Mouse (Mus musculus) heart, postnatal 0 days (tissue): ENCODE measurements at regions not wholly inside any gene's neighbourhood (a gene's known extent, or its start where the extent isn't known, plus 50 kb on each side); places are given as distances from the start of the nearest gene placed in this dataset.

ENCODE experiments used
- ATAC-seq: fragments of 200-750 bp; cut with Nextera tagmentation; 2 replicates; pipeline ENCODE4 v1.8.0; 2017; ENCODE audit warnings: low read depth, moderate number of reproducible peaks, moderate library complexity; ENCODE audit not compliant: insufficient read depth
- DNase-seq: peaks from one replicate; pipeline ENCODE4 v3.0.0-alpha.2; 2016; ENCODE audit warnings: low spot score
- H3K27ac ChIP-seq: fragments of 300-500 bp; sonication (generic); 2 replicates; pipeline ENCODE4 v1.5.1; 2014; ENCODE audit warnings: low read depth, mild to moderate bottlenecking
- H3K27me3 ChIP-seq: fragments of 300-500 bp; sonication (generic); 2 replicates; pipeline ENCODE4 v1.6.1; 2014; ENCODE audit warnings: low read length, mixed read lengths; ENCODE audit not compliant: control insufficient read depth, insufficient read depth
- H3K36me3 ChIP-seq: fragments of 300-500 bp; sonication (generic); replicated peaks from 2 replicates; pipeline ENCODE4 v1.6.1; 2014; ENCODE audit warnings: low read length, mixed read lengths; ENCODE audit not compliant: control insufficient read depth, insufficient read depth
- H3K4me1 ChIP-seq: fragments of 300-500 bp; sonication (generic); 2 replicates; pipeline ENCODE4 v1.6.1; 2014; ENCODE audit warnings: antibody characterized with exemption; ENCODE audit not compliant: control insufficient read depth, insufficient read depth
- H3K4me2 ChIP-seq: fragments of 300-500 bp; sonication (generic); 2 replicates; pipeline ENCODE4 v1.6.1; 2014; ENCODE audit warnings: low read depth, mild to moderate bottlenecking, low read length, moderate library complexity
- H3K4me3 ChIP-seq: fragments of 300-500 bp; sonication (generic); 2 replicates; pipeline ENCODE4 v1.5.1; 2014; ENCODE audit warnings: low read depth, low read length
- H3K9ac ChIP-seq: fragments of 300-500 bp; sonication (generic); replicated peaks from 2 replicates; pipeline ENCODE4 v1.6.1; 2014; ENCODE audit warnings: low read depth, low read length, mixed read lengths
- H3K9me3 ChIP-seq: fragments of 300-500 bp; sonication (generic); replicated peaks from 2 replicates; pipeline ENCODE4 v1.6.1; 2016; ENCODE audit warnings: low read length; ENCODE audit not compliant: control insufficient read depth
- CTCF ChIP-seq: IDR thresholded peaks from 2 replicates; pipeline ENCODE4 v1.5.1; 2016; ENCODE audit warnings: antibody characterized with exemption, control low read depth, low read depth
- EP300 ChIP-seq: IDR thresholded peaks from 2 replicates; pipeline ENCODE4 v1.6.1; 2016; ENCODE audit warnings: antibody characterized with exemption, low read depth
- WGBS: fragments of 180-500 bp; shearing (Covaris S2); extraction: QIAGEN DNeasy Blood & Tissue Kit; methylation state at CpG from one replicate; pipeline ENCODE4 v1.1.7; 2014; 5-methylcytosine and 5-hydroxymethylcytosine counted together

GRCm38 (mm10) chr9:93969691-93970284 lies 568.1 kb downstream of the 1190002N15Rik start:
- Histone ChIP-seq H3K4me3 (no peak overlapping the region), H3K4me2 (no peak overlapping the region), H3K36me3 (no peaks in the 10 kb centered on the region), H3K9me3 (no peaks in the 10 kb centered on the region), H3K27me3 (no peaks in the 10 kb centered on the region), H3K27ac (no peak overlapping the region), H3K9ac (no peak overlapping the region), H3K4me1 (no peaks in the 10 kb centered on the region)
- DNase-seq (no peak), ATAC-seq (no peak)
- TF ChIP-seq EP300 (no peak), CTCF (no peak)
- WGBS: 74% methylated on average over 6 of the region's 6 CpGs

DNA sequence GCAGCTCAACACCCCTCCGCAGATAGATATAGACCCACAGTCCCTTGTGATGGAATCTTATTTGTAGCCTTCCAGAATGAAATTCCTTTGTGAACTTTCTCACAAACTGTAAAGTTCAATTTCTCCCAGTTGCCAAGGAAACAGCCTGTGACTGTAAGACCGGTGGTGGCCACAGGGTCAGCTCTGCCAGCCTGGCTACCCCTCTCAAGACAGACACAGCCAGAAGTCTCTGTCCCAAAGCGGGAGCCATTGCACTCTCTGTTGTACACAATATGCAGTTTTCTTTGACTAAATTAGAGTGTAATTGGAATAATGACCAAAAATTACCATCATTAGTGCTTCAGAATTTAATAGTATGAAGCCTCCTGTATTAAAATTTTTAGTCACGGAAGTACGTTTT lies 568.8 kb downstream of the 1190002N15Rik start:
- Histone ChIP-seq H3K4me2 (no peak overlapping the region), H3K9ac (no peak overlapping the region), H3K27ac (no peak overlapping the region), H3K27me3 (no peaks in the 10 kb centered on the region), H3K9me3 (no peaks in the 10 kb centered on the region), H3K36me3 (no peaks in the 10 kb centered on the region), H3K4me1 (no peaks in the 10 kb centered on the region), H3K4me3 (no peak overlapping the region)
- WGBS: 82% methylated on average over 5 of the region's 5 CpGs
- TF ChIP-seq EP300: no peak
- no peak for DNase-seq
- no peak for ATAC-seq

- no peak for ATAC-seq
These were observed 582.4 kb downstream of the 1190002N15Rik start for GRCm38 (mm10) chr9:93955235-93956040.

GRCm38 (mm10) chr9:93948671-93949070 lies 589.2 kb downstream of the 1190002N15Rik start:
- ATAC-seq (no peak), DNase-seq (no peak)
- 44% methylated on average over 1 of the region's 1 CpGs for WGBS

More at GRCm38 (mm10) chr9:93955235-93956040, 582.4 kb downstream of the 1190002N15Rik start:
- Histone ChIP-seq H3K9ac (no peak overlapping the region), H3K9me3 (no peaks in the 10 kb centered on the region), H3K4me3 (no peak overlapping the region), H3K4me2 (no peak overlapping the region), H3K4me1 (no peaks in the 10 kb centered on the region), H3K36me3 (no peaks in the 10 kb centered on the region), H3K27me3 (no peaks in the 10 kb centered on the region), H3K27ac (no peak overlapping the region)
- DNase-seq: no peak
- no peak for TF ChIP-seq EP300

GRCm38 (mm10) chr9:93947053-93947452 lies 590.8 kb downstream of the 1190002N15Rik start:
- Histone ChIP-seq H3K9ac (no peak overlapping the region), H3K4me2 (no peak overlapping the region), H3K9me3 (no peaks in the 10 kb centered on the region), H3K4me3 (no peak overlapping the region), H3K4me1 (no peaks in the 10 kb centered on the region), H3K36me3 (no peaks in the 10 kb centered on the region), H3K27me3 (no peaks in the 10 kb centered on the region), H3K27ac (no peak overlapping the region)
- DNase-seq (no peak), ATAC-seq (no peak)
- WGBS: 48% methylated on average over 1 of the region's 1 CpGs
- TF ChIP-seq EP300 (no peak), CTCF (no peak)

More at GRCm38 (mm10) chr9:93948671-93949070, 589.2 kb downstream of the 1190002N15Rik start:
- Histone ChIP-seq H3K27me3 (no peaks in the 10 kb centered on the region), H3K4me3 (no peak overlapping the region), H3K27ac (no peak overlapping the region), H3K4me2 (no peak overlapping the region), H3K4me1 (no peaks in the 10 kb centered on the region), H3K9me3 (no peaks in the 10 kb centered on the region), H3K36me3 (no peaks in the 10 kb centered on the region), H3K9ac (no peak overlapping the region)
- TF ChIP-seq EP300 (no peak), CTCF (no peak)

- Histone ChIP-seq H3K9ac (no peak overlapping the region), H3K27ac (no peak overlapping the region), H3K36me3 (no peaks in the 10 kb centered on the region), H3K4me1 (no peaks in the 10 kb centered on the region), H3K4me2 (no peak overlapping the region), H3K4me3 (no peak overlapping the region), H3K9me3 (no peaks in the 10 kb centered on the region), H3K27me3 (no peaks in the 10 kb centered on the region)
- ATAC-seq (no peak), DNase-seq (no peak)
- no peak for TF ChIP-seq CTCF
- TF ChIP-seq EP300: no peak
- WGBS: 73% methylated on average over 3 of the region's 3 CpGs
These were observed 597.7 kb downstream of the 1190002N15Rik start for GRCm38 (mm10) chr9:93940193-93940592.
